Mouse (Mus musculus): ENCODE data around the gene Insm1. TPM values are rescaled to one million over a fixed set of nuclear protein-coding genes. Genes with fewer than 3 reads are reported as not detected.

Gene Insm1
- total and polyA plus RNA-seq, 2 experiments from 2014 or later = 1.9 to 20.6 TPM

- Histone ChIP-seq H3K27me3 (ENCODE audit: insufficient read depth, low read length) (no peaks in the 10 kb centered on the region), H3K9ac (replicated peaks; ENCODE audit: low read length, poor library complexity, severe bottlenecking) (no peak overlapping the region), H3K27ac (ENCODE audit: low read depth, low read length) (no peak overlapping the region), H3K4me2 (ENCODE audit: low read depth, low read length, poor library complexity, severe bottlenecking) (no peak overlapping the region), H3K36me3 (ENCODE audit: insufficient read depth, low read length) (peaks cover 9% of the 10 kb centered on the region), H3K4me1 (ENCODE audit: insufficient read depth, low read length) (no peaks in the 10 kb centered on the region), H3K4me3 (ENCODE audit: low read depth, low read length) (no peak overlapping the region), H3K9me3 (ENCODE audit: low read length) (no peaks in the 10 kb centered on the region)
- no peak for DNase-seq (ENCODE audit: low spot score)
- WGBS = 41% methylated on average over 7 of the region's 7 CpGs
- TF ChIP-seq CTCF (IDR thresholded peaks at IDR 0.05) = no peak
- ATAC-seq (ENCODE audit: low FRiP score) = no peak
These were observed 23.7 kb downstream of the Insm1 start for GRCm38 (mm10) chr2:146245401-146245800.

GRCm38 (mm10) chr2:146246409-146247075 is 24.8 kb downstream of the Insm1 start:
- DNase-seq (ENCODE audit: low spot score) (no peak), ATAC-seq (ENCODE audit: low FRiP score) (no peak)
- Histone ChIP-seq H3K4me3 (ENCODE audit: low read depth, low read length) (no peak overlapping the region), H3K9ac (replicated peaks; ENCODE audit: low read length, poor library complexity, severe bottlenecking) (no peak overlapping the region), H3K36me3 (ENCODE audit: insufficient read depth, low read length) (peaks cover 9% of the 10 kb centered on the region), H3K27ac (ENCODE audit: low read depth, low read length) (no peak overlapping the region), H3K4me2 (ENCODE audit: low read depth, low read length, poor library complexity, severe bottlenecking) (no peak overlapping the region), H3K9me3 (ENCODE audit: low read length) (no peaks in the 10 kb centered on the region), H3K27me3 (ENCODE audit: insufficient read depth, low read length) (no peaks in the 10 kb centered on the region), H3K4me1 (ENCODE audit: insufficient read depth, low read length) (no peaks in the 10 kb centered on the region)
- TF ChIP-seq CTCF (IDR thresholded peaks at IDR 0.05) = no peak
- 82% methylated on average over 4 of the region's 4 CpGs for WGBS

DNA sequence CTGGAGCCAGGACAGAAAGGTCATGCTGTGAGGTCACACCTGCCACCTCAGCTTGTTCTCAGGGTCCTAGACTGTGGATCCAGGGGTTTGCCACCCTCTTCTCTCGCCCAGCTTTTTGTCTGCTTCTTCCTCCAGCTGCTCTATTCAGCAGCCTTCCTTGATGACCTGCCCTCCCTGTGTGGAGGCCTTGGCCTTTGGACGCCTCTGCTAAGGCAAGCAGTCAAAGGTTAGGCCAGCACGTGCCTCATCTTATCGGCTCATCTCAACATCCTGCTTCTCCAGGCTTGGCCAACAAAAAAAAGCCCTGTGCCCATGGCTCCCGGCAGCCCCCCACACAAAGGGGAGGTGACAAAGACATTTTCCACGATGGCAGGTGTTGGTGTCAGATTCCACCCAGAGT is 25.9 kb downstream of the Insm1 start:
- DNase-seq (ENCODE audit: low spot score) (no peak), ATAC-seq (ENCODE audit: low FRiP score) (no peak)
- H3K9me3 ChIP-seq (ENCODE audit: low read length) = no peaks in the 10 kb centered on the region
- no peak for TF ChIP-seq CTCF (IDR thresholded peaks at IDR 0.05)
- H3K4me1 ChIP-seq (ENCODE audit: insufficient read depth, low read length) = no peaks in the 10 kb centered on the region
- no peak overlapping the region for H3K27ac ChIP-seq (ENCODE audit: low read depth, low read length)
- no peak overlapping the region for H3K9ac ChIP-seq (replicated peaks; ENCODE audit: low read length, poor library complexity, severe bottlenecking)
- WGBS = 45% methylated on average over 6 of the region's 6 CpGs
- no peaks in the 10 kb centered on the region for H3K27me3 ChIP-seq (ENCODE audit: insufficient read depth, low read length)
- no peak overlapping the region for H3K4me2 ChIP-seq (ENCODE audit: low read depth, low read length, poor library complexity, severe bottlenecking)
- H3K36me3 ChIP-seq (ENCODE audit: insufficient read depth, low read length) = peaks cover 9% of the 10 kb centered on the region
- no peak overlapping the region for H3K4me3 ChIP-seq (ENCODE audit: low read depth, low read length)

GRCm38 (mm10) chr2:146249033-146249432 is 27.3 kb downstream of the Insm1 start:
- Histone ChIP-seq H3K27me3 (ENCODE audit: insufficient read depth, low read length) (no peaks in the 10 kb centered on the region), H3K9ac (replicated peaks; ENCODE audit: low read length, poor library complexity, severe bottlenecking) (no peak overlapping the region), H3K4me2 (ENCODE audit: low read depth, low read length, poor library complexity, severe bottlenecking) (no peak overlapping the region), H3K4me3 (ENCODE audit: low read depth, low read length) (no peak overlapping the region), H3K36me3 (ENCODE audit: insufficient read depth, low read length) (peaks cover 7% of the 10 kb centered on the region), H3K9me3 (ENCODE audit: low read length) (no peaks in the 10 kb centered on the region), H3K4me1 (ENCODE audit: insufficient read depth, low read length) (no peaks in the 10 kb centered on the region), H3K27ac (ENCODE audit: low read depth, low read length) (no peak overlapping the region)
- DNase-seq (ENCODE audit: low spot score) (no peak), ATAC-seq (ENCODE audit: low FRiP score) (no peak)
- no peak for TF ChIP-seq CTCF (IDR thresholded peaks at IDR 0.05)
- 53% methylated on average over 7 of the region's 7 CpGs for WGBS

- no peak overlapping the region for H3K4me3 ChIP-seq (ENCODE audit: low read depth, low read length)
- 66% methylated on average over 6 of the region's 6 CpGs for WGBS
- TF ChIP-seq CTCF (IDR thresholded peaks at IDR 0.05) = no peak
- no peaks in the 10 kb centered on the region for H3K4me1 ChIP-seq (ENCODE audit: insufficient read depth, low read length)
- H3K27ac ChIP-seq (ENCODE audit: low read depth, low read length) = no peak overlapping the region
- no peak overlapping the region for H3K4me2 ChIP-seq (ENCODE audit: low read depth, low read length, poor library complexity, severe bottlenecking)
- H3K9me3 ChIP-seq (ENCODE audit: low read length) = no peaks in the 10 kb centered on the region
- ATAC-seq (ENCODE audit: low FRiP score) = no peak
- no peaks in the 10 kb centered on the region for H3K27me3 ChIP-seq (ENCODE audit: insufficient read depth, low read length)
- H3K36me3 ChIP-seq (ENCODE audit: insufficient read depth, low read length) = peaks cover 3% of the 10 kb centered on the region
- H3K9ac ChIP-seq (replicated peaks; ENCODE audit: low read length, poor library complexity, severe bottlenecking) = no peak overlapping the region
- peak; percentile 74 for DNase-seq (ENCODE audit: low spot score)
These were observed 28.6 kb downstream of the Insm1 start for GRCm38 (mm10) chr2:146250236-146250904.

- Histone ChIP-seq H3K27ac (ENCODE audit: low read depth, low read length) (no peak overlapping the region), H3K36me3 (ENCODE audit: insufficient read depth, low read length) (no peaks in the 10 kb centered on the region), H3K4me3 (ENCODE audit: low read depth, low read length) (no peak overlapping the region), H3K9me3 (ENCODE audit: low read length) (no peaks in the 10 kb centered on the region), H3K27me3 (ENCODE audit: insufficient read depth, low read length) (no peaks in the 10 kb centered on the region), H3K4me2 (ENCODE audit: low read depth, low read length, poor library complexity, severe bottlenecking) (no peak overlapping the region), H3K4me1 (ENCODE audit: insufficient read depth, low read length) (no peaks in the 10 kb centered on the region), H3K9ac (replicated peaks; ENCODE audit: low read length, poor library complexity, severe bottlenecking) (no peak overlapping the region)
- DNase-seq (ENCODE audit: low spot score) (no peak), ATAC-seq (ENCODE audit: low FRiP score) (no peak)
- WGBS = 79% methylated on average over 1 of the region's 1 CpGs
- no peak for TF ChIP-seq CTCF (IDR thresholded peaks at IDR 0.05)
These were observed 32.7 kb downstream of the Insm1 start for GRCm38 (mm10) chr2:146254387-146254786.
